Mouse (Mus musculus): ENCODE measurements around the gene Sspn. TPM values are rescaled to one million over a fixed set of nuclear protein-coding genes. Genes with fewer than 3 reads are reported as not detected.

Gene Sspn
- total and polyA plus RNA-seq, 3 experiments = 0.11 TPM; not detected in 2

DNA sequence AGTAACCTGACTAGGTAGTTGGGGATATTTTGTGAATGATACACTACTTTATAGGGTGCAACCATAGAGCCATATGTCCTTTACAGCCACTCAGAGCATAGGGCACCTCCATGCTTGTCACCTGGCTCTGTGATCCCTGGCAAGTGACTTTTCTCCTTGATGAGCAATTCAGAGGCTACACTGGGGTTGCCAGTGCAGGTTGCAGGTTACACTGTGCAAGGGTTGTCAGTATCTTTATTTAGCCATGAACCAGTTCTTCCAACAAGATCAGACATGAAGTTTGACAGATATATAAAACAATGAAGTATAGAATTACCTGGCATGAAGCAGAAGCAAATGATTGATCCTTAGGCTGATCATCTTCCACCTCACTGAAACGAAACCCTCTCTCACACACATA lies 59.1 kb downstream of the Sspn start:
- H3K27me3 ChIP-seq (ENCODE audit: insufficient read depth, low read length) = no peaks in the 10 kb centered on the region
- TF ChIP-seq GATA2 (IDR thresholded peaks at IDR 0.05; ENCODE audit: borderline replicate concordance, low read depth, low read length) (no peak), POLR2AphosphoS5 (IDR thresholded peaks at IDR 0.05; ENCODE audit: insufficient replicate concordance, low read depth, low read length) (no peak), CTCF (IDR thresholded peaks at IDR 0.05; ENCODE audit: low read depth, low read length) (0 out of 2 replicates have a peak, but pooled peaks have one; percentile 3), GATA1 (IDR thresholded peaks at IDR 0.05; ENCODE audit: borderline replicate concordance, low read length) (no peak), TAL1 (conservative IDR thresholded peaks at IDR 0.05; ENCODE audit: low read depth, low read length) (no peak)
- ATAC-seq (ENCODE audit: extremely low read depth, insufficient number of reproducible peaks, low FRiP score, poor library complexity, severe bottlenecking) = no peak
- no peaks in the 10 kb centered on the region for H3K4me1 ChIP-seq (ENCODE audit: insufficient read depth, low read depth, low read length)
- H3K4me3 ChIP-seq (ENCODE audit: low read depth, low read length) = no peak overlapping the region
- no peak for DNase-seq (ENCODE audit: low spot score)
- no peaks in the 10 kb centered on the region for H3K36me3 ChIP-seq (replicated peaks)
- peaks cover 38% of the 10 kb centered on the region for H3K9me3 ChIP-seq (replicated peaks)

- no peaks in the 10 kb centered on the region for H3K27me3 ChIP-seq (ENCODE audit: insufficient read depth, low read length)
- no peaks in the 10 kb centered on the region for H3K36me3 ChIP-seq (replicated peaks)
- H3K4me3 ChIP-seq (ENCODE audit: low read depth, low read length) = no peak overlapping the region
- TF ChIP-seq GATA1 (IDR thresholded peaks at IDR 0.05; ENCODE audit: borderline replicate concordance, low read length) (no peak), POLR2AphosphoS5 (IDR thresholded peaks at IDR 0.05; ENCODE audit: insufficient replicate concordance, low read depth, low read length) (no peak), CTCF (IDR thresholded peaks at IDR 0.05; ENCODE audit: low read depth, low read length) (no peak), GATA2 (IDR thresholded peaks at IDR 0.05; ENCODE audit: borderline replicate concordance, low read depth, low read length) (no peak), TAL1 (conservative IDR thresholded peaks at IDR 0.05; ENCODE audit: low read depth, low read length) (no peak)
- no peaks in the 10 kb centered on the region for H3K4me1 ChIP-seq (ENCODE audit: insufficient read depth, low read depth, low read length)
- ATAC-seq (ENCODE audit: extremely low read depth, insufficient number of reproducible peaks, low FRiP score, poor library complexity, severe bottlenecking) (no peak), DNase-seq (ENCODE audit: low spot score) (no peak)
- H3K9me3 ChIP-seq (replicated peaks) = peaks cover 29% of the 10 kb centered on the region
Observed at GRCm38 (mm10) chr6:145992526-145992925, 61.1 kb downstream of the Sspn start.

DNA sequence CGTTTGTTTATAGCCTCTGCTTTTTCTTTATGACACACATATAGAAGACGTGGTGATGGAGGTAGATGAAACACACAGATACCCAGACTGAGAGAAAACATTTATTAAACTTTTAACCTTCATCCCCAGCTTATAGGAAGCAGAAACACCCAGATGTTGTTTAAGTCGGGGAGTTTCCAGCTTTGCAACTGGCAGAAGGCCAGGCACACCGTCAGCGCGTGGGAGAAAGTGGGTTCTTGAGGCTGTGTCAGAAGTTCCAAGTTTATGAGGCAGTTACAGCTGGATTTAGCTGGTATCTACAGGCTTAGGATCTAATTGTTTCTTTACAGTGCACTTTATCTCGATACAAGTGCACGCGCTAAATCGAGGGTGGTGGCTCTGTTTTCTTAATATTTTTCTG lies 61.5 kb downstream of the Sspn start:
- TF ChIP-seq TAL1 (conservative IDR thresholded peaks at IDR 0.05; ENCODE audit: low read depth, low read length) = no peak
- no peak for TF ChIP-seq GATA1 (IDR thresholded peaks at IDR 0.05; ENCODE audit: borderline replicate concordance, low read length)
- no peak for TF ChIP-seq CTCF (IDR thresholded peaks at IDR 0.05; ENCODE audit: low read depth, low read length)
- no peak for TF ChIP-seq GATA2 (IDR thresholded peaks at IDR 0.05; ENCODE audit: borderline replicate concordance, low read depth, low read length)
- TF ChIP-seq POLR2AphosphoS5 (IDR thresholded peaks at IDR 0.05; ENCODE audit: insufficient replicate concordance, low read depth, low read length) = no peak
- no peak for ATAC-seq (ENCODE audit: extremely low read depth, insufficient number of reproducible peaks, low FRiP score, poor library complexity, severe bottlenecking)

DNA sequence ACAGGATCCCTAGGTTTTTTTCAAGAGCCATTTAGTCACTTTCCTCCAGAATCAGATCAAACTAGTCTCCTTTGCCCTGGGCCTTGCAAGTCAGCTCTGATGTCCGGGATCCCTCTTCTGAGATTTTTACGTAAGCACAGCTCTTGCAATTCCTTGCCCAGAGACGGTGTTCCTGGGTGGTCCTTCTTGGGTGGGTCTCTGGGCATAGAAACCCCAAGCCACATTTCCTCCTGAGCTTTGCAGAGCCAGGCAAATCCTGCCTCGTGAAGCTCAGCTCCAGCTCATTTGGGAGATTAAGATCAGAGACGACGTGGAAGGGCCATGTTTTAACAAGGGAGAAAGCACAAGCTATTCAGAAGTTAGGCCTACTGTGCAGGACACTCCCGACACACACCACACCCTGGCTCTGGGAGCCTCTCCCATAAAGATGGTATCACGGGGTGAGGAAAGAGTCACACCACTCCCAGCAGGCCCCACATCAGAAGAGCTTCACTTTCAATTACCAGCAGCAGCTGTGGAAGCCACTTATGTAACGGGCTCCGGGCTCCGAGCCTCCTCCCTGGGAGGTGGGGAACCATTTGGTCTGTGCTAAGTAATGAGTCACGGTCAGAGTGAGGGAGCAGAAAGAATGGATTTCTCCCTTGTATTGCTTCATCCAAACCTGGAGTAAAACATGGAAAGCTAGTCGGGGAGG lies 67.0 kb downstream of the Sspn start:
- peaks cover 60% of the 10 kb centered on the region for H3K9me3 ChIP-seq (replicated peaks)
- H3K27me3 ChIP-seq (ENCODE audit: insufficient read depth, low read length) = no peaks in the 10 kb centered on the region
- H3K36me3 ChIP-seq (replicated peaks) = no peaks in the 10 kb centered on the region
- DNase-seq (ENCODE audit: low spot score) = no peak
- H3K4me1 ChIP-seq (ENCODE audit: insufficient read depth, low read depth, low read length) = no peaks in the 10 kb centered on the region
- TF ChIP-seq TAL1 (conservative IDR thresholded peaks at IDR 0.05; ENCODE audit: low read depth, low read length) (no peak), CTCF (IDR thresholded peaks at IDR 0.05; ENCODE audit: low read depth, low read length) (no peak), GATA1 (IDR thresholded peaks at IDR 0.05; ENCODE audit: borderline replicate concordance, low read length) (no peak), GATA2 (IDR thresholded peaks at IDR 0.05; ENCODE audit: borderline replicate concordance, low read depth, low read length) (no peak), POLR2AphosphoS5 (IDR thresholded peaks at IDR 0.05; ENCODE audit: insufficient replicate concordance, low read depth, low read length) (no peak)
- H3K4me3 ChIP-seq (ENCODE audit: low read depth, low read length) = no peak overlapping the region
- ATAC-seq (ENCODE audit: extremely low read depth, insufficient number of reproducible peaks, low FRiP score, poor library complexity, severe bottlenecking) = no peak

More for the DNA sequence above, 61.5 kb downstream of the Sspn start:
- Histone ChIP-seq H3K36me3 (replicated peaks) (no peaks in the 10 kb centered on the region), H3K9me3 (replicated peaks) (peaks cover 31% of the 10 kb centered on the region), H3K27me3 (ENCODE audit: insufficient read depth, low read length) (no peaks in the 10 kb centered on the region), H3K4me1 (ENCODE audit: insufficient read depth, low read depth, low read length) (no peaks in the 10 kb centered on the region), H3K4me3 (ENCODE audit: low read depth, low read length) (no peak overlapping the region)
- no peak for DNase-seq (ENCODE audit: low spot score)

DNA sequence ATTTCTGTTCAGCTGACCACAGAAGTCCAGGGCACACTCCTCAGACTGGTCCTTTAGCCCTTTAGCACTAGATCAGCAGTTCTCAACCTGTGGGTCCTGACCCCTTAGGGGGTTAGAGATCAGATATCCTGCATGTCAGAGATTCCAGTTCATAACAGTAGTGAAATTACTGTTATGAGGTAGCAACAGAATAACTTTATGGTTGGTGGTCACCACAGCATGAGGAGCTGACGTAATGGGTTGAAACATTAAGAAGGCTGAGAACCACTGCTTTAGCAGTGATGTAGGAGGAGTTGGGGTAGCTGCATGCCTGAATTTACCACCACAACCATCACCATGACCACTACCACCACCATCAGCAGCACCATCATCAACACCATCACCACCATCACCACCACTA lies 69.3 kb downstream of the Sspn start:
- Histone ChIP-seq H3K4me3 (ENCODE audit: low read depth, low read length) (no peak overlapping the region), H3K4me1 (ENCODE audit: insufficient read depth, low read depth, low read length) (no peaks in the 10 kb centered on the region), H3K27me3 (ENCODE audit: insufficient read depth, low read length) (no peaks in the 10 kb centered on the region), H3K36me3 (replicated peaks) (no peaks in the 10 kb centered on the region), H3K9me3 (replicated peaks) (peaks cover 61% of the 10 kb centered on the region)
- no peak for TF ChIP-seq GATA2 (IDR thresholded peaks at IDR 0.05; ENCODE audit: borderline replicate concordance, low read depth, low read length)
- TF ChIP-seq TAL1 (conservative IDR thresholded peaks at IDR 0.05; ENCODE audit: low read depth, low read length) = no peak
- no peak for TF ChIP-seq CTCF (IDR thresholded peaks at IDR 0.05; ENCODE audit: low read depth, low read length)
- TF ChIP-seq POLR2AphosphoS5 (IDR thresholded peaks at IDR 0.05; ENCODE audit: insufficient replicate concordance, low read depth, low read length) = no peak
- no peak for TF ChIP-seq GATA1 (IDR thresholded peaks at IDR 0.05; ENCODE audit: borderline replicate concordance, low read length)
- ATAC-seq (ENCODE audit: extremely low read depth, insufficient number of reproducible peaks, low FRiP score, poor library complexity, severe bottlenecking) (no peak), DNase-seq (ENCODE audit: low spot score) (no peak)

DNA sequence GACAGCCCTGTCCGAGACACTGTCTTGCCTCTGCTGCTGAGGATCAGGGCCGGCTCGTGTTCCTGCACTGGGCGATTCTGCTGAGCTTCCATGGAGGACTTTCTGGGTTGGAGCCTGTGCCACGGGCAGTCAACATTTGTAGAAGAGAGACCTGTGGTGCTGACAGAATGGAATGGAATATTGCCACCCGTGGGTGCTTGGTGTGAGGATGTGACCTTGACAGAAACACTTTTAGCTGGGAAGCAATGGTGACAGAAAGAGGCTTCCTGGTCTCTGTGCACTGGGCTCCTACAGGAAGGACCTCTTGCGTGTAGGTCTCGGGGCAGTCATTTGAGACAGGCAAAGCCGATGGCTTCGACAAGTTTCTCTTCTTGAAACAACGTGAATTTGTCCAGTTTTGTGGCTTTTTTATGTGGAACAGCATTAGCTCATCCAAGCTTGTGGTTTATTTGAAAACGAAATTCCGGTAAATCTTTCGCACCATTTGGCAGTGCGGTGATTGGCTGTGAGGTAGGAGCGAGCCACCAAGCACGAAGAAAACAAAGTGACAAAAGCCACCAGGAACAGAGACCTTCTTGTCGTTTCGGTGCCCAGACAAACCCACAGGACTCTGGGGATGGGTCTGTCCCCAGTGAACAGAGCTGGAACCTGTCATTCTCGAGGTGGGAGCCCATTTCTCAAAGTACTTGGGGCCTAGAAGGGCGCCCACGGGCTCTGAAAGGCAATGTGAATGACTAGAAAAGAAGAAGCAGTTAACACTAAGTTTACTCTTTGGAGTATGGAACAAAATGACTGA lies 70.2 kb downstream of the Sspn start:
- DNase-seq (ENCODE audit: low spot score) (no peak), ATAC-seq (ENCODE audit: extremely low read depth, insufficient number of reproducible peaks, low FRiP score, poor library complexity, severe bottlenecking) (no peak)
- Histone ChIP-seq H3K27me3 (ENCODE audit: insufficient read depth, low read length) (no peaks in the 10 kb centered on the region), H3K4me1 (ENCODE audit: insufficient read depth, low read depth, low read length) (no peaks in the 10 kb centered on the region), H3K36me3 (replicated peaks) (no peaks in the 10 kb centered on the region), H3K4me3 (ENCODE audit: low read depth, low read length) (no peak overlapping the region), H3K9me3 (replicated peaks) (peaks cover 66% of the 10 kb centered on the region)
- TF ChIP-seq GATA2 (IDR thresholded peaks at IDR 0.05; ENCODE audit: borderline replicate concordance, low read depth, low read length) (no peak), GATA1 (IDR thresholded peaks at IDR 0.05; ENCODE audit: borderline replicate concordance, low read length) (no peak), CTCF (IDR thresholded peaks at IDR 0.05; ENCODE audit: low read depth, low read length) (no peak), TAL1 (conservative IDR thresholded peaks at IDR 0.05; ENCODE audit: low read depth, low read length) (no peak), POLR2AphosphoS5 (IDR thresholded peaks at IDR 0.05; ENCODE audit: insufficient replicate concordance, low read depth, low read length) (no peak)
